Mouse (Mus musculus): Measurements from ENCODE around the gene Cd37. TPM values are rescaled to one million over a fixed set of nuclear protein-coding genes. Genes with fewer than 3 reads are reported as not detected.
"Not testable (repeated sequence)": the region's sequence is repeated elsewhere in the genome, so short reads cannot be mapped to it uniquely, and the experiment has no call there.

Gene Cd37
- polyA plus RNA-seq, 1 experiment from 2014 or later: 2.4 TPM

DNA sequence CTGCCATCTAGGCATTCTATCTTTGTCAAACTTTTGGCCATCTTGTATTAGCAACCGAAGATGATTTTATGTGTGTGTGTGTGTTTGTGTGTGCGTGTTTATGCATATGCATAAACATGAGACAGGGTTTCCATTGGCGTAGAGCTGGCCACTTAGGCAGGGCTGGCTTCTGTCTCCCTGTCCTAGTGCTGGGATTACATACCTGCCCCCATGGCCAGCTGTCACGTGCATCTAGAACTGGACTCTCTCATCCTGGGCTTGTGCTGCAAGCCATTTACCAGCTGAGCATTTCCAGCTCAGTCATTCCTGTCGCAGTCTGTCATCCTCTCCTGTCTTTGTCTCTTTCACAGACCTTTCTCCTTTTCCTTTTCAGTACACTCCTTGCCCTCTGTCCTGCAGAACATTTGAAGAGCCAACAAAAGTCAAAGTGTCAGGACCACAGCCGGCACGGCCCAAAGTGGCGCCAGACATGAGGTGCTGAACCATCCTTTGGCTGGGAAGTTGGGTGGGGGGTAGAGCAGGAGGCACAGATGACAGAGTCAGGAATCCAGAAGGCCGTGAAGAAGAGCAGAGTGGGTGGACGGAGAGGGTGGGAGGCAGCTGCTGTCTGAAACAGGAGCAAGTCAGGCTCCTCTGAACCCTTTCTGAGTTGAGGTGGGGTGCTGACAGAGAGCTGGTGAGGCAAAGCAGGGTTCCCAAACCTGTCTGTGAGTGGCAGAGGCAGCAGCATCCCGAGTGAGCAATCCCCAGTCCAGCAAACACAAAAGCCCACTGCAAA lies 18.3 kb upstream of the Cd37 start:
- Histone ChIP-seq H3K27ac (no peak overlapping the region), H3K4me1 (replicated peaks) (peaks cover 15% of the 10 kb centered on the region), H3K27me3 (no peaks in the 10 kb centered on the region), H3K9ac (no peak overlapping the region), H3K9me3 (replicated peaks) (no peaks in the 10 kb centered on the region), H3K4me3 (no peak overlapping the region), H3K4me2 (no peak overlapping the region), H3K36me3 (no peaks in the 10 kb centered on the region)
- ATAC-seq (replicated peaks; ENCODE audit: insufficient number of reproducible peaks, insufficient read depth, low FRiP score, low read depth): no peak
- WGBS: 37% methylated on average over 11 of the region's 11 CpGs

GRCm38 (mm10) chr7:45255822-45256221 lies 16.9 kb upstream of the Cd37 start:
- not testable (repeated sequence) for ATAC-seq (replicated peaks; ENCODE audit: insufficient number of reproducible peaks, insufficient read depth, low FRiP score, low read depth); H3K27ac ChIP-seq; H3K27me3 ChIP-seq; H3K9ac ChIP-seq; H3K4me1 ChIP-seq (replicated peaks); H3K4me3 ChIP-seq; H3K4me2 ChIP-seq; H3K36me3 ChIP-seq; H3K9me3 ChIP-seq (replicated peaks)
- WGBS: 67% methylated on average over 7 of the region's 7 CpGs

DNA sequence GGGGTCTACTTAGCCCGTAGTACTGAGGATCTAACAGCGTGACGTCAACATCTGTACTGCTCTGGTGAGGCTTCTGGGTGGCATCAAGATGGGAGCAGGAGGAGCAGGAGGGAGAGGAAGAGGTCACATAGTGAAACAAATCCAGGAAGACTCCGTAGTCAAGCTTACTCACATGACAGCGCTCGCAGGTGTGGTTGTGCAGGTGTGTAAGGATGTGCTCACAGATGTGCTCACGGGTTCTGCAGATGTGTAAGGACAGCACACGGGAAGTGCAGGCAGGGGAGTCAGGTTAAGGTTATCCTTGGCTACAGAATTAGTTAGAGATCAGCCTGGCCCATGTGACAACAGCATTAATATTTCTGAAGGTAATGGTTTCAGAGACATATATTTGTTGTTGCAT lies 14.9 kb upstream of the Cd37 start:
- H3K27me3 ChIP-seq: no peaks in the 10 kb centered on the region
- H3K36me3 ChIP-seq: no peaks in the 10 kb centered on the region
- H3K4me1 ChIP-seq (replicated peaks): 0 out of 2 replicates have a peak, but pooled peaks cover 4% of the 10 kb centered on the region
- no peak for ATAC-seq (replicated peaks; ENCODE audit: insufficient number of reproducible peaks, insufficient read depth, low FRiP score, low read depth)
- H3K4me2 ChIP-seq: no peak overlapping the region
- H3K9me3 ChIP-seq (replicated peaks): no peaks in the 10 kb centered on the region
- no peak overlapping the region for H3K9ac ChIP-seq
- H3K4me3 ChIP-seq: no peak overlapping the region
- WGBS: 86% methylated on average over 8 of the region's 8 CpGs
- H3K27ac ChIP-seq: no peak overlapping the region

DNA sequence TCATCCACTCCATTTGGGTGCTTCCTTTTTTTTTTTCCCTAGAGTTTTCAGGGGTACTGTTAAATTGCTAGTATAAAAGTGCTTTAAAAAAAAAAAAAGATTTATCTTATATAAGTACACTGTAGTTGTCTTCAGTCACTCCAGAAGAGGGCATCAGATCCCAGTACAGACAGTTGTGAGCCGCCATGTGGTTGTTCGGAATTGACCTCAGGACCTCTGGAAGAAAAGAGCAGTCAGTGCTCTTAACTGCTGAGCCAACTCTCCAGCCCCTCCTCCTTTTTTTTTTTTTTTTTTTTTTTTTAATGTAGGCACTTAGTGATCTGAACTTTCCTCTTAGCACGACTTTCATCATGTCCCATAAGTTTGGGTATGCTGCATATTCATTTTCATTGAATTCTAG lies 8.8 kb upstream of the Cd37 start:
- H3K36me3 ChIP-seq: no peaks in the 10 kb centered on the region

GRCm38 (mm10) chr7:45241389-45241749 lies 2.5 kb upstream of the Cd37 start:
- WGBS: 84% methylated on average over 6 of the region's 6 CpGs
- ATAC-seq (replicated peaks; ENCODE audit: insufficient number of reproducible peaks, insufficient read depth, low FRiP score, low read depth): no peak
- H3K4me3 ChIP-seq: no peak overlapping the region

More for the DNA sequence above, 8.8 kb upstream of the Cd37 start:
- Histone ChIP-seq H3K4me1 (replicated peaks) (no peaks in the 10 kb centered on the region), H3K9ac (no peak overlapping the region), H3K27me3 (no peaks in the 10 kb centered on the region), H3K4me3 (no peak overlapping the region), H3K27ac (no peak overlapping the region), H3K9me3 (replicated peaks) (no peaks in the 10 kb centered on the region), H3K4me2 (no peak overlapping the region)
- ATAC-seq (replicated peaks; ENCODE audit: insufficient number of reproducible peaks, insufficient read depth, low FRiP score, low read depth): no peak
- 27% methylated on average over 3 of the region's 3 CpGs for WGBS

DNA sequence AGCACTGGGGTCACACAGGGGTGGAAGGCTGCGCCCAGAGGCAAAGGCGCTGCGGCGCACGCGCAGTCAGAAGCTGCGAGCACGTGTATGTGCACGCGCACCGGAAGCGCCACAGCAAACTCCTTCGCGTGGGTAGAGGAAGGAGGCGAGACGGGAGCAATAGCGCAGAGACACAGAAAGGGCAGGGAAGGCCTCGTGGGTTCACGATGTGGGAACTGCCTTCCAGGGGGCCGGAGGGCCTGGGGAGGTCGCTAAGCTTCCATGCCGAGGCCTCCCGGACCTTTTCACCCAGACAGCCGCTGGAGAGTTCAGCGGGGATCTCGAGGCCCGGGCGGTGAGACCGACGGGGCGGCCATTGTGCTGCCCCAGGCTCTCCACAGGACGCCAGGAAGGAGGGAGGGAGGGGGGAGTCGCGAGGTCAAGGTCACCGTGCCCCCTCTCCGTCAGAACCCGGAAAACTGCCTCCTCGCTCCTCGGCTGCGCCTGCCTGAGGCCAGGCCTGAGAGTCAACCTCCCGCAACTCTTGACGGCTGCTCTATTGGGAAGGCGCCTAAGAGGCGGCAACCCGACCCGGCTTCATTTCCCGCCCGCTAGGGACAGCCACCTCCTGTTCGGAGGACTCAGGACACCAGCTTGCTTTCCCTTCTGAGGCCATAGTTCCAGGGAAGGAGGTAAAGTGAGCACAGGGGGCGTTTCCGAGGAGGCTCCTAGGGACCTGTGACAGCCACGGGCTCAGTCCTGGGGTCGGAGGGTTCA lies 1.9 kb upstream of the Cd37 start, which contains the start of gene Slc6a16:
Gene Slc6a16, plus strand, starts transcription at position 453 of the 756 bp plus-strand sequence.
- 0 out of 2 replicates have a peak, but pooled peaks have one; percentile 28 for ATAC-seq (replicated peaks; ENCODE audit: insufficient number of reproducible peaks, insufficient read depth, low FRiP score, low read depth)
- Histone ChIP-seq H3K9me3 (replicated peaks) (no peaks in the 10 kb centered on the region), H3K4me1 (replicated peaks) (peaks cover 15% of the 10 kb centered on the region), H3K27me3 (peaks cover 2% of the 10 kb centered on the region; the same call in 1 of the 2 replicates), H3K27ac (no peak within 1 kb of the TSS), H3K4me2 (peak within 1 kb of the TSS; percentile 55), H3K36me3 (no peaks in the 10 kb centered on the region), H3K9ac (peak within 1 kb of the TSS; percentile 32; the same call in 1 of the 2 replicates), H3K4me3 (peak within 1 kb of the TSS; percentile 26)
- 20% methylated on average over 53 of the region's 53 CpGs for WGBS

More at GRCm38 (mm10) chr7:45241389-45241749, 2.5 kb upstream of the Cd37 start:
- Histone ChIP-seq H3K9ac (no peak overlapping the region), H3K4me2 (peak overlapping the region; percentile 55), H3K27me3 (peaks cover 2% of the 10 kb centered on the region; the same call in 1 of the 2 replicates), H3K4me1 (replicated peaks) (peaks cover 12% of the 10 kb centered on the region), H3K9me3 (replicated peaks) (no peaks in the 10 kb centered on the region), H3K27ac (no peak overlapping the region), H3K36me3 (no peaks in the 10 kb centered on the region)

DNA sequence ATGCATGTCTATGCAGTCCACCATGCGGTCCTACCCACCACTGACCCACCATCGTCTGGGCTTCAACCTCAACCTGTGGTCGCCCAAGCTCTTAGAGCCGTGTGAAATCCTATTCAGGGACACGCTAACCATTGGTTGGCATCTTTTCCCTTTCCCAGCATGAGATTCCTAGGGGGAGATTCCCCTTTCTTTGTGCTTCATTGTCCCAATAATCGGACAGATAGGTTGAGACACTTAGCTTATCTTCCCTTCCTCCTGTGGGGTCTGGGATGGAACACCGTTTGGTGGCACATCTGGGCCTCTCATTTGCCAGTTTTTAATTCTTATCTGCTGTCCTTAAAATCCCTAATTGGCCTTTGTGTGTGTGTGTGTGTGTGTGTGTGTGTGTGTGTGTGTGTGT lies 1.2 kb upstream of the Cd37 start:
- Histone ChIP-seq H3K9me3 (replicated peaks) (no peaks in the 10 kb centered on the region), H3K4me2 (no peak overlapping the region), H3K4me3 (no peak overlapping the region), H3K4me1 (replicated peaks) (peaks cover 22% of the 10 kb centered on the region), H3K36me3 (no peaks in the 10 kb centered on the region), H3K27ac (no peak overlapping the region), H3K27me3 (peaks cover 2% of the 10 kb centered on the region; the same call in 1 of the 2 replicates), H3K9ac (no peak overlapping the region)
- WGBS: 81% methylated on average over 7 of the region's 7 CpGs
- no peak for ATAC-seq (replicated peaks; ENCODE audit: insufficient number of reproducible peaks, insufficient read depth, low FRiP score, low read depth)

DNA sequence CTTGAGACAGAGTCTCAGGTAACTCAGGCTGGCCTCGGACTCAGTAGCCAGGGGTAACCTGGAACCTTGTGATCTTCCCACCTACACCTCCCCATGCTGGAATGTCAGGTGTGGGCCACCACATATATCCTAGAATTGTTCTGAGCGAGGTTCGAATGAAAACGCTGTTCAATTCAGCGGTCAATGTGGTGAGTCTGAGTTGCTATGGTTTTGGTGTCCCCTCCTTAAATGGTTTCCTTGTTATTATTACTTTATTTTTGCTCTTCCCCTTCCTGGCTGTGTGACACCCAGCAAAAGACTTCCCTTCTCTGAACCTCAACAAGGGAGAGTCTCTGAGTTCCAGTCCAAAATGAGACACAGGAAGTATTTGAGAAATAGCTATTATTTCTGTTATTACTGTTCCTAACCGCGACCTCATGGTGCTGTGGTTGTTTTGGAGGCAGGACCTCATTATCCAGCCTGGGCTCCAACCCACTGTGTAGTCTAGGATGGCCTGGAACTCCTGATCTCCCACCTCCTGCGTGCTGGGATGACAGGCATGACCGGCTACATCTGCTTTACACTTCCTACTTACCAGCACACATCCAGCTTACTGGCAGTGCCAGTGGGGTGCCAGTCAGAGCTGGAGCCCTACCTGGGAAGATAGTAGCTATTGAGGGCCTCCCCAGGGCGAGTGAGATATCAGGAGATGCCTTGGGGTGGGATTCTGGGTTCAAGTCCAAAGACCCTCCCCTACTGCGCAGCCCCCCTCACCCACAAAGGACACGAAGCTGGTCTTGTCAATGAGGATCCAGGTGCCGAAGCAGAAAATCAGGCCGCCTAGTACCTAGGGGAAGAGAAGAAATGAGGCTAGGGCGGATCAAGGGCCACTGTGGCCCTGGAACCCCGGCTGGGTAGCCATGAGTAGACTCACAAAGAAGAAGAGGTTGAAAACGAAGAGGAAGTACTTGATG lies 892 bp downstream of the Cd37 start:
- Histone ChIP-seq H3K4me2 (peak overlapping the region; percentile 21; the same call in 1 of the 2 replicates), H3K9ac (0 out of 2 replicates have a peak overlapping the region, but pooled peaks have one; percentile 2), H3K4me3 (peak overlapping the region; percentile 20; the same call in 1 of the 2 replicates), H3K9me3 (replicated peaks) (no peaks in the 10 kb centered on the region), H3K27me3 (peaks cover 2% of the 10 kb centered on the region; the same call in 1 of the 2 replicates), H3K4me1 (replicated peaks) (peaks cover 43% of the 10 kb centered on the region), H3K27ac (0 out of 2 replicates have a peak overlapping the region, but pooled peaks have one; percentile 8), H3K36me3 (peaks cover 1% of the 10 kb centered on the region; the same call in 1 of the 2 replicates)
- no peak for ATAC-seq (replicated peaks; ENCODE audit: insufficient number of reproducible peaks, insufficient read depth, low FRiP score, low read depth)
- whole genome bisulfite sequencing: 71% methylated on average over 17 of the region's 17 CpGs

- Histone ChIP-seq H3K4me2 (peak overlapping the region; percentile 58), H3K36me3 (peaks cover 24% of the 10 kb centered on the region), H3K27me3 (peaks cover 2% of the 10 kb centered on the region; the same call in 1 of the 2 replicates), H3K9ac (peak overlapping the region; percentile 19; the same call in 1 of the 2 replicates), H3K4me3 (peak overlapping the region; percentile 33), H3K9me3 (replicated peaks) (no peaks in the 10 kb centered on the region), H3K27ac (peak overlapping the region; percentile 41), H3K4me1 (replicated peaks) (peaks cover 46% of the 10 kb centered on the region)
- no peak for ATAC-seq (replicated peaks; ENCODE audit: insufficient number of reproducible peaks, insufficient read depth, low FRiP score, low read depth)
- 34% methylated on average over 17 of the region's 17 CpGs for WGBS
Observed at GRCm38 (mm10) chr7:45235656-45236180, 3.2 kb downstream of the Cd37 start.

GRCm38 (mm10) chr7:45234922-45235571 lies 3.9 kb downstream of the Cd37 start:
- H3K27me3 ChIP-seq: peaks cover 2% of the 10 kb centered on the region; the same call in 1 of the 2 replicates
- H3K4me3 ChIP-seq: peak overlapping the region; percentile 33
- H3K4me2 ChIP-seq: peak overlapping the region; percentile 58
- H3K27ac ChIP-seq: peak overlapping the region; percentile 41
- H3K9me3 ChIP-seq (replicated peaks): no peaks in the 10 kb centered on the region
- WGBS: 10% methylated on average over 21 of the region's 21 CpGs
- peak; percentile 77 for ATAC-seq (replicated peaks; ENCODE audit: insufficient number of reproducible peaks, insufficient read depth, low FRiP score, low read depth)
- H3K36me3 ChIP-seq: peaks cover 24% of the 10 kb centered on the region
- H3K9ac ChIP-seq: peak overlapping the region; percentile 19; the same call in 1 of the 2 replicates
- H3K4me1 ChIP-seq (replicated peaks): peaks cover 43% of the 10 kb centered on the region

Measured in heart, embryonic 15.5 days (tissue).